Mouse (Mus musculus) heart, embryonic 10.5 days (tissue): Measurements from ENCODE around the gene Selenom. TPM values are rescaled to one million over a fixed set of nuclear protein-coding genes. Genes with fewer than 3 reads are reported as not detected.

Source experiments
- DNase-seq: peaks from one replicate; pipeline ENCODE4 v3.0.0-alpha.2; 2017; ENCODE audit warnings: low spot score
- H3K27ac ChIP-seq: fragments of 300-500 bp; sonication (generic); 2 replicates; pipeline ENCODE4 v1.5.1; 2016; ENCODE audit warnings: mild to moderate bottlenecking
- H3K27me3 ChIP-seq: fragments of 300-500 bp; sonication (generic); 2 replicates; pipeline ENCODE4 v1.6.1; 2016; ENCODE audit warnings: mild to moderate bottlenecking; ENCODE audit not compliant: poor library complexity, insufficient read depth, severe bottlenecking
- H3K36me3 ChIP-seq: fragments of 300-500 bp; sonication (generic); 2 replicates; pipeline ENCODE4 v1.6.1; 2016; ENCODE audit warnings: mild to moderate bottlenecking, moderate library complexity
- H3K4me1 ChIP-seq: fragments of 300-500 bp; sonication (generic); 2 replicates; pipeline ENCODE4 v1.6.1; 2016; ENCODE audit warnings: mild to moderate bottlenecking
- H3K4me3 ChIP-seq: fragments of 300-500 bp; sonication (generic); 2 replicates; pipeline ENCODE4 v1.5.1; 2016; ENCODE audit warnings: mild to moderate bottlenecking, moderate library complexity
- H3K9me3 ChIP-seq: fragments of 300-500 bp; sonication (generic); 2 replicates; pipeline ENCODE4 v1.6.1; 2016; ENCODE audit warnings: mild to moderate bottlenecking, moderate library complexity
- WGBS: fragments of 180-500 bp; shearing (Covaris S2); methylation state at CpG from one replicate; pipeline ENCODE4 v1.1.7; 2016; 5-methylcytosine and 5-hydroxymethylcytosine counted together
- polyA plus RNA-seq: library from polyadenylated mRNA; unstranded; fragments of >200 nt; fragmentation: Nextera tagmentation; extraction: Ambion mirVana; gene quantifications from 2 replicates; pipeline ENCODE4 v1.2.1, GENCODE M21; 2016

Gene Selenom
- polyA plus RNA-seq, 1 experiment from 2014 or later, result 66.3 TPM

DNA sequence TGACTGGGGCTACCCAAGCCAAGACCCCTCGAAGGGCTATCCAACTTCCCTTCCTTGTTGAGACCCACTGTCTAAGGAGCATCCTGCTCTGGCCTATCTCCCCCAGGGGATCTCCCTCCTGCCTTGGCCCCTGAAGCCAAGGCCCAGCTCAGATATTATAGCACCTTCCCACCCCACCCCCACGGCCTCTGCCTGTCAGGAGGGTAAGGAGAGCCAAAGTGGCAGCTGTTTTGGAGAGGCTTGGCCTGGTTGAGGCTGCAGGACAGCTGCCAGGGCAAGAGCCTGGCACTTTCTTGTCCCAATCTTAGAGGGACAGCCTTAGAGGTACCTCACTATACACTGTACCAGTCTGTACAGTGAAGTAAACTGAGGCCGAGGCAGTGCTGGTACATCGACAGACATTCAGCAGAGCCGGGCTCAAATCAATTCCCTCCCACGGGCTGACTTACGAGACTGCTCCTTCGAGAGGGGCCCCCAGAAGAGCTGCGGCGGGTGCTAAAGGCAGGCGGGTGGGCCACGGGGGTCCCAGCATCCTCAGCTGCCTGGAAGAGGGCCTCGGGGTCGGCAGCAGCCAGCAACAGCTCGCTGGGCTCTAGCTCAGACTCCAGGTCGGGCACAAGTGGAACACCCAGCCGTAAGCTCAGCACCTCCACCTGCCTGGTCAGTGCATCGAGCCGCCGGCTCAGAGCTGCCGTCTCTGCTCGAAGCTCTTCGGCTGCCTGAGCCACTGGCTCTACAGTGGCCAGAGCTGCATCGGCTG, 12.7 kb downstream of the Selenom start:
- H3K4me1 ChIP-seq, result peaks cover 25% of the 10 kb centered on the region
- no peaks in the 10 kb centered on the region for H3K9me3 ChIP-seq
- H3K4me3 ChIP-seq, result peak overlapping the region; percentile 19; the same call in 1 of the 2 replicates
- DNase-seq, result no peak
- H3K27ac ChIP-seq, result peak overlapping the region; percentile 72
- 85% methylated on average over 24 of the region's 24 CpGs for WGBS
- no peaks in the 10 kb centered on the region for H3K27me3 ChIP-seq
- peaks cover 99% of the 10 kb centered on the region for H3K36me3 ChIP-seq

GRCm38 (mm10) chr11:3527766-3528165, 13.3 kb downstream of the Selenom start:
- Histone ChIP-seq H3K27ac (peak overlapping the region; percentile 72), H3K4me1 (peaks cover 25% of the 10 kb centered on the region), H3K9me3 (no peaks in the 10 kb centered on the region), H3K27me3 (no peaks in the 10 kb centered on the region), H3K36me3 (peaks cover 99% of the 10 kb centered on the region), H3K4me3 (peak overlapping the region; percentile 19; the same call in 1 of the 2 replicates)
- DNase-seq, result no peak
- WGBS, result 61% methylated on average over 8 of the region's 8 CpGs

GRCm38 (mm10) chr11:3528208-3528607, 13.7 kb downstream of the Selenom start:
- H3K9me3 ChIP-seq, result no peaks in the 10 kb centered on the region
- H3K27ac ChIP-seq, result peak overlapping the region; percentile 72
- peaks cover 25% of the 10 kb centered on the region for H3K4me1 ChIP-seq
- 0 out of 2 replicates have a peak overlapping the region, but pooled peaks have one; percentile 19 for H3K4me3 ChIP-seq
- H3K36me3 ChIP-seq, result peaks cover 99% of the 10 kb centered on the region
- H3K27me3 ChIP-seq, result no peaks in the 10 kb centered on the region
- 86% methylated on average over 6 of the region's 6 CpGs for WGBS
- DNase-seq, result no peak

- H3K9me3 ChIP-seq, result no peaks in the 10 kb centered on the region
- WGBS, result 83% methylated on average over 20 of the region's 20 CpGs
- H3K36me3 ChIP-seq, result peaks cover 94% of the 10 kb centered on the region
Observed at GRCm38 (mm10) chr11:3529476-3530252, 15.2 kb downstream of the Selenom start.

DNA sequence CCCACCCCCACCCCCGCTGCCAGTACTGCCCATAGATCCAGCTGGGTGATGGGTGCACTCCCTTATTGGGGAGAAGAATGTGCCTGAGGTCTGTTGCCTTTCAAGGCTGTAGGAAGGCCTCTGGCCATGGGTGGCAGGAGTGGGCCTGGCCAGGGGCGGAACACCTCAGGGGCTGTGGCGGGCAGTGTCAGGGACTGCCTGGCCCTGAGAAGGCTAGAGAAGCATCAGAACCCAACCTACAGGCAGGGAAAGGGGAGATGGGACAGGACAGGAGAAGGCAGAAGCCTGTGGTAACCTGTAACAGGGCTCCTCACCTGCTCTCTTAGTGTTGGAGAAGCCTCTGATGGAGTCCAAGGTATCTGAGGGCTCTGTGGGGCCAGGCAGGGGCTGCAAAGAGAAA, 16.2 kb downstream of the Selenom start:
- Histone ChIP-seq H3K27ac (no peak overlapping the region), H3K4me3 (no peak overlapping the region), H3K27me3 (no peaks in the 10 kb centered on the region), H3K9me3 (no peaks in the 10 kb centered on the region), H3K4me1 (peaks cover 35% of the 10 kb centered on the region), H3K36me3 (peaks cover 83% of the 10 kb centered on the region)
- 91% methylated on average over 3 of the region's 3 CpGs for WGBS
- no peak for DNase-seq

More at GRCm38 (mm10) chr11:3529476-3530252, 15.2 kb downstream of the Selenom start:
- H3K4me3 ChIP-seq, result no peak overlapping the region
- H3K27me3 ChIP-seq, result no peaks in the 10 kb centered on the region
- peaks cover 25% of the 10 kb centered on the region for H3K4me1 ChIP-seq
- DNase-seq, result no peak
- H3K27ac ChIP-seq, result no peak overlapping the region

DNA sequence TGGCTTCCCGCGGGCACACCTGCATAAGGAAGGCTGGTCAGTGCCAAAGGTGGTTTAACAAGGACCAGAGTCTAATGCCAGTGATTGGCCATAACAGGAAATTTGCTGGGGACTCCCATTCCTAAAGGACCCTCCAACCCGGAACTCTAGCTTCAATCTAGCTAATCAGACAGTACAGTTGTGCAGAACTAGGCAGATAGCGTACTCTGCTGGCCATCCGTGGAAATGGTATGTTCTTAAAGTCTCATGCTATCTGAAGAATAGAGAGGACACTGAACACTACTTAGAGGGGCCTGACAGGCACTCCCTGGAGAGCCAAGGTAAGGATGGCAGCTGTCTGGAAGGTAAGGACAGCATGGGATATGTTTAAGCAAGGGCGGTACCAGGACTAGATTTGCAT, 17.1 kb downstream of the Selenom start:
- no peak overlapping the region for H3K4me3 ChIP-seq
- WGBS, result 82% methylated on average over 6 of the region's 6 CpGs
- no peaks in the 10 kb centered on the region for H3K27me3 ChIP-seq
- H3K27ac ChIP-seq, result no peak overlapping the region
- DNase-seq, result no peak
- H3K4me1 ChIP-seq, result peaks cover 39% of the 10 kb centered on the region
- H3K9me3 ChIP-seq, result no peaks in the 10 kb centered on the region
- peaks cover 79% of the 10 kb centered on the region for H3K36me3 ChIP-seq

GRCm38 (mm10) chr11:3532101-3532931, 17.8 kb downstream of the Selenom start:
- Histone ChIP-seq H3K27ac (no peak overlapping the region), H3K9me3 (no peaks in the 10 kb centered on the region), H3K4me3 (no peak overlapping the region), H3K4me1 (peaks cover 41% of the 10 kb centered on the region), H3K27me3 (no peaks in the 10 kb centered on the region), H3K36me3 (peaks cover 78% of the 10 kb centered on the region)
- no peak for DNase-seq
- WGBS, result 89% methylated on average over 16 of the region's 16 CpGs

- no peak for DNase-seq
- Histone ChIP-seq H3K27me3 (no peaks in the 10 kb centered on the region), H3K4me3 (no peak overlapping the region), H3K9me3 (no peaks in the 10 kb centered on the region), H3K4me1 (peaks cover 39% of the 10 kb centered on the region), H3K36me3 (peaks cover 66% of the 10 kb centered on the region), H3K27ac (no peak overlapping the region)
- 89% methylated on average over 17 of the region's 17 CpGs for WGBS
Observed at GRCm38 (mm10) chr11:3533406-3533932, 19.0 kb downstream of the Selenom start.

- WGBS, result 24% methylated on average over 8 of the region's 8 CpGs
- peak overlapping the region; percentile 96 for H3K27ac ChIP-seq
- peaks cover 52% of the 10 kb centered on the region for H3K36me3 ChIP-seq
- DNase-seq, result no peak
- H3K4me1 ChIP-seq, result peaks cover 49% of the 10 kb centered on the region
- H3K9me3 ChIP-seq, result no peaks in the 10 kb centered on the region
- H3K27me3 ChIP-seq, result no peaks in the 10 kb centered on the region
- peak overlapping the region; percentile 78 for H3K4me3 ChIP-seq
Observed at GRCm38 (mm10) chr11:3534956-3535355, 20.5 kb downstream of the Selenom start.

DNA sequence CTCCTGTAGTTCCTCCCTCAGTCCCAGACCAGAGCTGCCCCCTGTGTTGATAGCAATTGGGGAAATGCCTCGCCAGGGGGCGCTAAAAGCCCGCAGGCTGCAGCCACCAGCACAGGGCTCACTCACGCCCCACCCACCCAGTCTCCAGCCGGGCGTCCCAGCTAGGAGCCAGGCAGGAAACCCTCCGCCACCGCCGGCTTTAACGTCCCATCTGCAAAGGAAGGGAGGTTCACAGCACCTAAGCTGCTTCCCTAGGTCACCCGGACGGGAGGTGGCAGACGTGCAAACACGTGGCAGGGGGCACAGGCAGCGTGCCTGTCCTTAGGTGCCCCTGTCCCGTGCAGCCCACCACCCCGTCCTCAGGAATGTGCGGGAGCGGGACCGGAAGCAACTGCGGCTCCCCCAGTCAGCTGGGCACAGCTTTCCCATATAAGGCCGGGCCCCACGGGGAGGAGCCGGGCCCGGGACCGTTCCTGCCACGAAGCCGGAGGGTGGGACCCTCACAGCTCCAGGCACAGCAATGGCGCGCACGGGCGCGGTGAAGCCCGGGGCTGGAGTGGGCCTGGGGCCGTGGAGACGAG, 21.0 kb downstream of the Selenom start:
- 0% methylated on average over 36 of the region's 36 CpGs for WGBS
- Histone ChIP-seq H3K27me3 (no peaks in the 10 kb centered on the region), H3K36me3 (peaks cover 46% of the 10 kb centered on the region), H3K4me1 (peaks cover 49% of the 10 kb centered on the region), H3K4me3 (peak overlapping the region; percentile 78), H3K27ac (peak overlapping the region; percentile 96), H3K9me3 (no peaks in the 10 kb centered on the region)
- peak; percentile 96 for DNase-seq

GRCm38 (mm10) chr11:3536082-3536481, 21.6 kb downstream of the Selenom start:
- Histone ChIP-seq H3K27ac (peak overlapping the region; percentile 96), H3K4me3 (peak overlapping the region; percentile 78), H3K36me3 (peaks cover 40% of the 10 kb centered on the region), H3K4me1 (peaks cover 44% of the 10 kb centered on the region), H3K9me3 (no peaks in the 10 kb centered on the region), H3K27me3 (no peaks in the 10 kb centered on the region)
- 47% methylated on average over 5 of the region's 5 CpGs for WGBS
- no peak for DNase-seq

- peaks cover 33% of the 10 kb centered on the region for H3K36me3 ChIP-seq
- no peaks in the 10 kb centered on the region for H3K27me3 ChIP-seq
- H3K27ac ChIP-seq, result peak overlapping the region; percentile 96
- no peaks in the 10 kb centered on the region for H3K9me3 ChIP-seq
- H3K4me3 ChIP-seq, result peak overlapping the region; percentile 78
- WGBS, result 87% methylated on average over 5 of the region's 5 CpGs
- H3K4me1 ChIP-seq, result peaks cover 44% of the 10 kb centered on the region
- no peak for DNase-seq
Observed at GRCm38 (mm10) chr11:3536745-3537333, 22.4 kb downstream of the Selenom start.
